Mouse (Mus musculus): ENCODE data around the gene Pmpcb. TPM values are rescaled to one million over a fixed set of nuclear protein-coding genes. Genes with fewer than 3 reads are reported as not detected.

Gene Pmpcb
- total RNA-seq, 2 experiments from 2014 or later, result 95.6 to 111 TPM

- intact Hi-C loops (cut with DNase I), result no loop called here
- no peak for DNase-seq
These were observed 12.1 kb upstream of the Pmpcb start for GRCm38 (mm10) chr5:21724872-21725271.

DNA sequence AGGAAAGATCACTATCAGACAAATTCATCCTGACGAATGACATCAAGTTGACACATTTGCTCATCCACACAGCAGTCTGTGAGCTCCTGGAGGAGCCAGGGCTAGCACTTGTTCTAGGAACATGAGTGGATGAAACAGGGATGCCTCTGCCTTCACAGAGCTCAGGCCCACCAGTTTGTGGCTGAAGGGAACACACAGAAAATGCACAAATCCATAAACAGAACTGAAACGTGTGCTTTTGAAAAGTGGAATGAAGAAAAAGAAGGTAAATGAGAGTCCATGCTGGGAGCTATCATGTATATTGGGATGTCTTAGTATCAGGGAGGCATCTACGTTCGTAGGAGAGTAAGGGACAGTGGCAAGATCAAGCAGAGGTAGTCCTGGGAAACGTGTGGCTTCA is 7.8 kb upstream of the Pmpcb start:
- intact Hi-C loops (cut with DNase I), result no loop called here
- no peak for DNase-seq

DNA sequence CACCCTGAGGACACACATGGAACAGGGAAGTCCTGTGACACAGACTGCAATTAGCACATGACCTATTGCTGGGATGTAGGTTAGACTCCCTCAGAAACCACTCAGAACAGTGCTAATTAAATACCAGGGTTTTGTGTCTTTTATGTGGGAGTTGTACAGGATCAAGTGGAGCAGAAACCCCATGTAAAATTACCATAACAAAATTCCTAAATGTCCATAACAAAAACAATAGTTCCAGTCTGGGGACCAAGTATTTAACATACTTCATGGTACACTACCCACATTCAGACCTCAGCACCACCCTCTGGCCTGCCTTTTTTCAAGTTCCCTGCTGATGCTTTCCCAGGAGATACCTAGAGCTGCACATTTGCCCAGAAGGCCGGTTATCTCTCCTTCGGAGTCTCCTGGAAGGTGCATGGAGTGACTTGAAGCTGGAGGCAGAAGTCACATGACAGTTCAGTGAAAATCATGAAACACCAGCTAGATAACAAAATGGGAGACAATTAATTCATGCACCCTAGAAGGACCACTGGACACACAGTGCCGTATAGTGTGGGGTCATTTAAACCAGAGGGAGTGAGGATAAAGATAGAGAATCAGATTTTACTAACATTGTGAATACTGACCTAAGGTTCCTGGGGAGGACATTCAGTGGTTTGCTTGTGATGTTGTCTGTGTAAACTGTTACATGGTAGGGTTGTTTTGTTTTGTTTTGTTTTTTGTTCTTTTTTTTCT is 4.6 kb upstream of the Pmpcb start:
- intact Hi-C loops (cut with DNase I), result no loop called here
- no peak for DNase-seq

GRCm38 (mm10) chr5:21732930-21733329 is 4.0 kb upstream of the Pmpcb start:
- no peak for DNase-seq
- intact Hi-C loops (cut with DNase I), result no loop called here

- intact Hi-C loops (cut with DNase I), result loop anchor here (2.0 kb wide), 1 partner anchor 76 kb away; no protein-coding TSS in a partner anchor
- DNase-seq, result no peak
These were observed 1.8 kb upstream of the Pmpcb start for GRCm38 (mm10) chr5:21735100-21735499.

GRCm38 (mm10) chr5:21735584-21735983 is 1.4 kb upstream of the Pmpcb start:
- DNase-seq, result peak; percentile 52 to 69
- intact Hi-C loops (cut with DNase I), result loop anchor here (2.0 kb wide), 1 partner anchor 77 kb away; no protein-coding TSS in a partner anchor

- no peak for DNase-seq
- intact Hi-C loops (cut with DNase I), result loop anchor here (2.0 kb wide), 1 partner anchor 35 kb away; the partner anchor contains the start of gene Napepld
These were observed 895 bp upstream of the Pmpcb start for GRCm38 (mm10) chr5:21736046-21736445.

DNA sequence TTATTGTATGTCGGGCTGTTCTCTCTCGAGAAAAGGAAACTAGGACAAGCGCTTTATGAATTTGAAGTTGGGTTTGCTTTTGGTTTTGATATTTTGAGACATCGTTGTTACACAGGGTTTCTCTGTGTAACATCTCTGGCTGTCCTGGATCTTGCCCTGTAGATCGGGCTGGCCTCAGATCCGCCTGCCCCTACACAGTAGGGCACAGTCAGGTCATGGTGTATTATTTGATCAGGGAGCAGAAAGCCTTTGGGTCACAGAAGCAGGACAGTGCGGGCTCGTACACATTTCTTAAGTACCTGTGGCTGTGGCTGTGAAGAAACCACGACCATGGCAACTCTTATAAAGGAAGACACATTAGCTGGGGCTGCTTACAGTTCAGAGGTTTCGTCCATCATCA is 679 bp downstream of the Pmpcb start:
- no peak for DNase-seq
- intact Hi-C loops (cut with DNase I), result loop anchor here (2.0 kb wide), 1 partner anchor 37 kb away; the partner anchor contains the start of gene Napepld

DNA sequence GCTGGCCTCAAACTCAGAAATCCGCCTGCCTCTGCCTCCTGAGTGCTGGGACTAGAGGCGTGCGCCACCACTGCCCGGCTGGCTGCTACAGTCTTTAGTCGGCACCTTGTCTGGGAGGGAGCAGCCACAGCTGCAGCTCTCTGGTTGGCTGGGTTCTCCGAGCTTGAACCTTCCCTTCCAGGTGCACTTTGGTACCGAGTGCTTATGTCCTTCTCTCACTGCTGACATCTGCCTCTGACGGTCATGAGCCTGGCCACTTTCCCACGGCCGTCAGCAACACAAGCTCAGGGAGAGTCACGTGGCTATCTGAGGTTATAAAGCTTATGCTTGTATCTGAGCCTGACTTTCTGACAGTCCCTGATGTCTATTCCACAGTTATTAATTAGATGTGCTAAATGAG is 2.2 kb downstream of the Pmpcb start:
- no peak for DNase-seq
- intact Hi-C loops (cut with DNase I), result no loop called here

GRCm38 (mm10) chr5:21739881-21740280 is 2.9 kb downstream of the Pmpcb start:
- no peak for DNase-seq
- intact Hi-C loops (cut with DNase I), result loop anchor here (5.0 kb wide), 1 partner anchor 42 kb away; no protein-coding TSS in a partner anchor

- intact Hi-C loops (cut with DNase I), result loop anchor here (5.0 kb wide), 1 partner anchor 39 kb away; no protein-coding TSS in a partner anchor
- DNase-seq, result no peak
These were observed 6.7 kb downstream of the Pmpcb start for GRCm38 (mm10) chr5:21743606-21744005.

GRCm38 (mm10) chr5:21744651-21745050 is 7.7 kb downstream of the Pmpcb start:
- no peak for DNase-seq
- intact Hi-C loops (cut with DNase I), result loop anchor here (5.0 kb wide), 1 partner anchor 38 kb away; no protein-coding TSS in a partner anchor

DNA sequence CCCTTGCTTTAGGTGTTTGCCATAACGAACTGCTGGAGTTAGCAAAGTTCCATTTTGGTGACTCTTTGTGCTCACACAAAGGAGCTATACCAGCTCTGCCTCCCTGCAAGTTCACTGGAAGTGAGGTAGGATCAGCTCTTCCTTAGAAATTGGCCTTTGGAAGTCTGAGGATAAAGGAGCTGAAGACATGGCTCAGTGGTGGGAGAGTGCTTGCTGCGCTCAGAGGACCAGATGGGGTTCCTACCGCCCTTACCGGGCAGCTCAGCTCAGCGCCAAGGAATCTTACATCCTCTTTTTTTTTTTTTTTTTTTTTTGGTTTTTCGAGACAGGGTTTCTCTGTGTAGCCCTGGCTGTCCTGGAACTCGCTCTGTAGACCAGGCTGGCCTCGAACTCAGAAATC is 9.0 kb downstream of the Pmpcb start:
- no peak for DNase-seq
- intact Hi-C loops (cut with DNase I), result no loop called here

- DNase-seq, result no peak
- intact Hi-C loops (cut with DNase I), result no loop called here
These were observed 31.6 kb downstream of the Pmpcb start for GRCm38 (mm10) chr5:21768506-21768905.

DNA sequence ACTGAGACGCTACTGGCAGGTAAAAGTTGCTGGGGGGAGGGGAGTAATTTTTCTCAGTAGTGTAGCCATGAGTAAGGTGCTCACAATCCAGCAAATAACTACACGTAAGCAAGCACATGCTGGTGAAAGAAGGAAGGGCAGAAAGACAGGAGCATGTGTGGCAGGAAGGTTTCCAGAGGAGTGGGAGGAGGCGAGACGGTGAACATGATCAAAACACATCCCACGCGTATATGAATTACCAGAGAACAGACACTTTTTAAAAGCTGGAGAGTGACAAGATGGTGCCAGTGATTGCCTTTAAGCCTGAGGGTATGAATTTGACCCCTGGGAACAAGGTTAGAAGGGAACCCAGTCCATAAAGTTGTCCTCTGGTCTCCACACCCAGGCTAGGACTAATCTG is 32.9 kb downstream of the Pmpcb start:
- intact Hi-C loops (cut with DNase I), result no loop called here
- no peak for DNase-seq

GRCm38 (mm10) chr5:21776491-21776890 is 39.5 kb downstream of the Pmpcb start:
- intact Hi-C loops (cut with DNase I), result no loop called here
- DNase-seq, result no peak

DNA sequence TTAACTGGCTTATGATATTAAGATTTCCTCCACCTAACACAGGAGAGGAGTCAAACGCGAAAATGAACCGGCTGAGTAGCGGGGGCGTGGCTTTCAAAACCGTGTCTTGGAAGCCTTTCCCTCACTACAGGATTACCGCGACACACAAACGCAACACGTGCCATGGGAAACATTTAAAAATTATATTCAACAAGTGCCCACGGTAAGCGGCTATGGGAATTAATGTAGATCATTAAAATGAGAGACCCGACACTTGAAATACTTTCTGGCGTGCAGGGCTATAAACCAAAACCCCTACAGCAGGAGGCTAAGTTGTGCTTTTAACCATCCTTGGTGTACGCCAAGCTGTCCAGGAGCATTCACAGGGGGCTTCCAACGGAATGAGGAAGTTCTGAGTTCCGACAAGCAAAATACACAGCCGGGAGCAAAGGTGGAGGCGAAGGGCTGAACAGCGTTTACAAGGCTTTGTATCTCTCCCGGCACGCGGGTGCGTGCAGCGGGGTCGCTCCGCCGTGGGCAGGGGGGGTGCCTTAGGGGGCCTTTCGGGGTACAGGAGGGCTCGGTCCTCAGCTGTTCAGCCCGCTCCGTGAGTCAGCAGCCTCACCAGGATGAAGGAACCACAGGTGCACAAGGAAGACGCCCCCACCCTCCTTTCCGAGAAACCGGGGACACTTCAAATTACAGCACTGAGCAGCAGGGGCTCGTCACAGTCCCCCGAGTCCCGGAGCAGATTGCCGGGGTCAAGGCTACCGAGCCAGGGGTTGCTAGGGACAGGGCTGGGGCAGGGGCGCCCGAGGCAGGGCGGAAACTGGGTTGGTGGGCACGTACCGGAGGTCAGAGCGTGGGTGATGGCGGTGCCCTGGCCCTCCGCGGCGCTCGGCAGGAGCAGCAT is 47.5 kb downstream of the Pmpcb start:
- no peak for DNase-seq
- intact Hi-C loops (cut with DNase I), result loop anchor here (5.0 kb wide), 1 partner anchor 42 kb away; no protein-coding TSS in a partner anchor

DNA sequence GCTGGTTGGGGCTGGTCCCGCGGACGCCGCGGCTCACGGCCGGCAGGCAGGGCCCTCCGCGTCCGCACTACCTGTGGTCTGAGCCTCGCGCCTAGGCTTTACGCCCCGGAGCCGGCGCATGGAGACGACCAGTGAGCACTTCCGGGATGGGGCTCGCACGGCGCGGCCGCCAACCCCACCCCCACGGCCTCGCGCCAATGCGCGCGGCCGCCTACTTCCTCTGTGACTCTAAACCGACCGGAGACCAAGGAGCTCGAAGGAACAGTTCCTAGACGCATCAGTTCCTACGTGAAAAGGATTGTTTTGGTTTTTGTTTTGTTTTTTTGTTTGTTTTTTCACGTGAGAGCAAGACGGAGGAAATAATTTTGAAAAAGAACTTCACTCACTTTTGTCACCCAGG is 48.1 kb downstream of the Pmpcb start, which contains the start of the genes Dnajc2 and Psmc2:
TSS of gene Dnajc2 (minus strand) at position 199 of the 400 bp plus-strand sequence.
TSS of gene Psmc2 (plus strand) at position 231 of the 400 bp plus-strand sequence.
- intact Hi-C loops (cut with DNase I), result no loop called here
- peak; percentile 86 to 87 for DNase-seq

DNA sequence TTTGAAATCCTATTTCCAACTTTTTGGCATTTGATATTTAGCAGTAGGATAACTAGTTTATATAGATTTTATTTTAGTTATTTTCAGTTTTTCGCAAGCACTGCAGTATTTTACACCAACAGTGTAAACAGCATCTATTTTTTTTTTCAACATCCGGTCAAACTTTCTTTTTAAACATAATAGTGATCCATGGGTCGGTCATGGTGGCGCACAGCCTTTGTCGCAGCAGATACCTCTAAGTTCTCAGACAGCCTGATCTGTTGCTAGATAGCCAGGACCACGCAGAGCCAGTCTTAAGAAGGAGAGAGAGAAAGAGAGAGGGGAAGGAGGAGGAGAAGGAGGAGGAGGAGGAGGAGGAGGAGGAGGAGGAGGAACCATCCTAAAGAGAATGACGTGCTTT is 48.8 kb downstream of the Pmpcb start:
- intact Hi-C loops (cut with DNase I), result no loop called here
- DNase-seq, result no peak

GRCm38 (mm10) chr5:21786258-21787185 is 49.6 kb downstream of the Pmpcb start:
- intact Hi-C loops (cut with DNase I), result no loop called here
- DNase-seq, result peak; percentile 88

Data from gastrocnemius, postnatal 36 days (tissue).